Mouse (Mus musculus): Measurements from ENCODE around the gene Dscam. TPM values are rescaled to one million over a fixed set of nuclear protein-coding genes. Genes with fewer than 3 reads are reported as not detected.

Dscam gene
- polyA plus RNA-seq, 1 experiment, result 0.13 TPM

DNA sequence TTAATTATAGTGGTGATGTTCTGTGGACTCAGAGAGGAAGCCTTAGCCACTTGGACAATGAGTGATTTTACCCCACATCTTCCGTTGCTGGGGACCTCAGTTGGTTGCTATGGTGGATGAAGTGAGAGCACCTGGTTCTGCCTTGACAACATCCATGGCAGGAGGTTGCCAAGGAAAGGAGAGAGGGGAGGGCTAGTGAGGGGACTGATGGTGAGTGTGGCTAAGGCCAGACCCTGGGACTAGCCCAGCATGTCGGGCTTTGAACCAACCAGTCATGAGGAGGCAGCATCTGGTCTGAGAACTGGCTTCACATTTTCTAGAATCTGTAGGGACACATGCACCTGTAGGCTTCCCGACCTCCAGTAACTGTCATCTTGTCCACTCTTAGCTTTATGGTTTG, 439.7 kb downstream of the Dscam start:
- H3K9me3 ChIP-seq (replicated peaks; ENCODE audit: control insufficient read depth, insufficient read depth, low read length, poor library complexity, severe bottlenecking), result no peaks in the 10 kb centered on the region
- H3K36me3 ChIP-seq (ENCODE audit: control insufficient read depth, insufficient read depth, low read length, poor library complexity, severe bottlenecking), result no peaks in the 10 kb centered on the region
- no peak overlapping the region for H3K4me3 ChIP-seq (ENCODE audit: low read depth, low read length)
- H3K27ac ChIP-seq (ENCODE audit: insufficient read depth, low read length), result no peak overlapping the region
- no peaks in the 10 kb centered on the region for H3K4me1 ChIP-seq (ENCODE audit: control insufficient read depth, insufficient read depth, low read length)
- H3K27me3 ChIP-seq (ENCODE audit: control insufficient read depth, insufficient read depth, low read length, poor library complexity, severe bottlenecking), result no peaks in the 10 kb centered on the region
- TF ChIP-seq POLR2A (IDR thresholded peaks at IDR 0.05; ENCODE audit: insufficient read depth, low read length), result no peak
- no peak for TF ChIP-seq EP300 (IDR thresholded peaks at IDR 0.05; ENCODE audit: insufficient read depth, low read depth, low read length)
- no peak for TF ChIP-seq CTCF (IDR thresholded peaks at IDR 0.05; ENCODE audit: low read depth, low read length)
- H3K9ac ChIP-seq (ENCODE audit: low read depth, poor library complexity, severe bottlenecking), result no peak overlapping the region

DNA sequence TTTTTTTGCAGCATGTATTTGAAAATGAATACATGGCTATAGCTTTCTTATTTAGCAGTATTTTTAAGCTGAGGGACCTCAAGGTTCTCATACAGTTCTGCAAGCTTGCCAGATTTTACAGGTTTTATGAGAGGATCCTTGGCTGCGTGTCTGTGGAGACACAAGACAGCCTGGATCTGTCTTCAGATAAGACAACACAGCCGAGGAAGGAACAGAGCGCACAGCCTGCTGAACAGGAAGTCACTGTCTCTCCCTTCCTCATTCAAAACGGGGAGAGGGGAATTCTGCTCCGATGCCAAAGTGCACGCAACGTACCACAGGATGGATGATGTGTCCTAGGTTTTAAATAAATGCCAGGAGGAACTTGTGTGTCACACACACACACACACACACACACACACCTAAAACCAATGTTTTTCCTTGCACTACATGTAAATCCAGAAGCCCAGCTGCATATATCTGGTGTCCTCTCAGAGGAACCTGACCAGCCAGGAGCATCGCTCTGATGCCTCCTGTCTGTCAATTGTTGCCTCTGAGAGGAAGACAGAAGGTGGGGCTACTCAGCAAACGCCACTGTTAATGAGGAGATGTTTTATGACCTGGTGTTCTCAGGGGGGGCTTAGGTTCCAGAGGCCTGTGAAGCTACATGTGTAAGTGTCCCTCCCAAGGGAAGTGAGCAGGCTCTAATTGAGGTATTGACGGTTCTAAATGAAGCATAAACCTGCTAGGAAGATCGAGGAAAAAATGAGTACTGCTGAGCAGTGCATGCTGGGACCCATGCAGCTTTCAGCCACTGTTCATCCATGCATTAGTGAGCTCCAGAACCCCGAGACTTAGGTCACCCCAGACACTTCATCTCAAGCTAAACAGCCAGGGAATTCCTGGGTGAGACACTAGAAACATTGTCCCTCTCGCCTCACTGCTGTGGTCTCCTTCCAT, 442.4 kb downstream of the Dscam start:
- Histone ChIP-seq H3K4me1 (ENCODE audit: control insufficient read depth, insufficient read depth, low read length) (no peaks in the 10 kb centered on the region), H3K27me3 (ENCODE audit: control insufficient read depth, insufficient read depth, low read length, poor library complexity, severe bottlenecking) (no peaks in the 10 kb centered on the region), H3K27ac (ENCODE audit: insufficient read depth, low read length) (no peak overlapping the region), H3K36me3 (ENCODE audit: control insufficient read depth, insufficient read depth, low read length, poor library complexity, severe bottlenecking) (no peaks in the 10 kb centered on the region), H3K4me3 (ENCODE audit: low read depth, low read length) (no peak overlapping the region), H3K9ac (ENCODE audit: low read depth, poor library complexity, severe bottlenecking) (no peak overlapping the region), H3K9me3 (replicated peaks; ENCODE audit: control insufficient read depth, insufficient read depth, low read length, poor library complexity, severe bottlenecking) (no peaks in the 10 kb centered on the region)
- no peak for TF ChIP-seq CTCF (IDR thresholded peaks at IDR 0.05; ENCODE audit: low read depth, low read length)
- TF ChIP-seq EP300 (IDR thresholded peaks at IDR 0.05; ENCODE audit: insufficient read depth, low read depth, low read length), result no peak
- TF ChIP-seq POLR2A (IDR thresholded peaks at IDR 0.05; ENCODE audit: insufficient read depth, low read length), result no peak

DNA sequence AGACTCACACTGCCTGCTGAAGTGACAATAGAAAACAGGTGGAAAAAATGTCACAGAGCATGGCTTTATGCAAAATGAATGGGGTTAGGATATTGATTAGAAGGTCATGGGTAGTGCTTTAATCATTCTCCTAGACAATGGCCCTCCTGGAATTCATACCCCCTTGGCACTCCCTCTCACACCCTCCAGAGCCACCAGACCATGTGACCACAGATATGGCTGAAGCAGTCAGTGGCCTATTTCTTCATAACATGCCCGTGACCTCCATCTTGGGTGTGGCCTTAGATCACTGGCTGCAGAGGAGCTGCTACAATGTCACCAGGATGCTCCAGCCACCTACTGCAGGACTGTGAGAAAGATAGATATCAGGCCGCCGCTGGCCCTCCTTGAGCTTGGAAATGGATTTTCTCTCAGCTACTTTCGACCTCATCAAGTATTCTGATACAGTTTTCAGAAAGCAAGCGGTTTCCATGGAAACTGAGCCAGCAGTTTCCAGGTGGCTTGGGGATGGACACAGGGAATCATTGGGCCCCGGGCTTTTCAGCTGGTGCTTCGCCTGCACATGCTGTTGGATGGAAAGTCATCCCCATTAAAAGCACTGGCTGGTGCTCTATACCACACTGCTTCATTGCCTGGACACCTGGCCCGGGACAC, 445.4 kb downstream of the Dscam start:
- Histone ChIP-seq H3K36me3 (ENCODE audit: control insufficient read depth, insufficient read depth, low read length, poor library complexity, severe bottlenecking) (no peaks in the 10 kb centered on the region), H3K27me3 (ENCODE audit: control insufficient read depth, insufficient read depth, low read length, poor library complexity, severe bottlenecking) (no peaks in the 10 kb centered on the region), H3K27ac (ENCODE audit: insufficient read depth, low read length) (no peak overlapping the region), H3K4me3 (ENCODE audit: low read depth, low read length) (no peak overlapping the region), H3K9ac (ENCODE audit: low read depth, poor library complexity, severe bottlenecking) (no peak overlapping the region), H3K9me3 (replicated peaks; ENCODE audit: control insufficient read depth, insufficient read depth, low read length, poor library complexity, severe bottlenecking) (no peaks in the 10 kb centered on the region), H3K4me1 (ENCODE audit: control insufficient read depth, insufficient read depth, low read length) (no peaks in the 10 kb centered on the region)
- TF ChIP-seq EP300 (IDR thresholded peaks at IDR 0.05; ENCODE audit: insufficient read depth, low read depth, low read length) (no peak), CTCF (IDR thresholded peaks at IDR 0.05; ENCODE audit: low read depth, low read length) (no peak), POLR2A (IDR thresholded peaks at IDR 0.05; ENCODE audit: insufficient read depth, low read length) (no peak)

DNA sequence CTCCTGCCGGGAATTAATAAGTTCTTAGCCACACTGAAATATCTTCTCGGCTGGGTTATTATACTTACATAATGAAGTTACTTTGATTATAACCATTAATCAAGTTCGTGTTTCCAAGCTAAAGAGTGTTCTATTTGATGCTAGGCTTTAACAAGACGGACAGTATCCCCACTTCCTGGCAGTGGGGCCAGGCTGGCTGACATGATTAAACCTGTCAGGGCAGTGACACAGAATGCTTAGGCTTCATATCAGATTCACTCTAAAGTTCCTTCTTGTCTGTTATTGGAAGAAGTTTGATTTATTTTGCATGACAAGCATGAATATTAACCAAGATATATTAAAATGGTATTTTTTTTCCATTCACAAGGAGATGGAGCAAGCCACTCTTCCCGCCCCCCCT, 446.0 kb downstream of the Dscam start:
- no peak for TF ChIP-seq CTCF (IDR thresholded peaks at IDR 0.05; ENCODE audit: low read depth, low read length)
- no peak for TF ChIP-seq POLR2A (IDR thresholded peaks at IDR 0.05; ENCODE audit: insufficient read depth, low read length)
- no peak overlapping the region for H3K9ac ChIP-seq (ENCODE audit: low read depth, poor library complexity, severe bottlenecking)

DNA sequence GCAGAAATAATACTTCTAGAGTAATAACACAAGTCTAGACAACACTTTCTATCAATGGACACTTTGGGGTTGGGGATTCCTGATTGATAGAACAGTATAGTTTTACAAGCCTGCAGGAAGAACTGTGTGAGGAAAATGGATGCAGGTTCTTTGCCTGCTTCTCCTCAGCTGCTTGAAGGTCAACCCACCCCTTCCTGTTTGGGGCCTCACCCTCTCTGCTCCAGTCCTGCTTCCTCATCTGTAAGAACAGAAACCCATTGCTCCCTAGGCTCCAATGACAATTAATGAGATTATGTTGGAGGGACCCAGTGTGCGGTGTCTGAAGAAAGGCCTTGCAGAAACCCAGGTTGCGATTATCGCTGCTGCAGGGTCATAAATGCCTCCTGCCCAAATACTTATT, 446.4 kb downstream of the Dscam start:
- Histone ChIP-seq H3K36me3 (ENCODE audit: control insufficient read depth, insufficient read depth, low read length, poor library complexity, severe bottlenecking) (no peaks in the 10 kb centered on the region), H3K27ac (ENCODE audit: insufficient read depth, low read length) (no peak overlapping the region), H3K9ac (ENCODE audit: low read depth, poor library complexity, severe bottlenecking) (no peak overlapping the region), H3K4me1 (ENCODE audit: control insufficient read depth, insufficient read depth, low read length) (no peaks in the 10 kb centered on the region), H3K27me3 (ENCODE audit: control insufficient read depth, insufficient read depth, low read length, poor library complexity, severe bottlenecking) (no peaks in the 10 kb centered on the region), H3K4me3 (ENCODE audit: low read depth, low read length) (no peak overlapping the region), H3K9me3 (replicated peaks; ENCODE audit: control insufficient read depth, insufficient read depth, low read length, poor library complexity, severe bottlenecking) (no peaks in the 10 kb centered on the region)
- TF ChIP-seq EP300 (IDR thresholded peaks at IDR 0.05; ENCODE audit: insufficient read depth, low read depth, low read length) (no peak), POLR2A (IDR thresholded peaks at IDR 0.05; ENCODE audit: insufficient read depth, low read length) (no peak), CTCF (IDR thresholded peaks at IDR 0.05; ENCODE audit: low read depth, low read length) (no peak)

More for the DNA sequence above, 446.0 kb downstream of the Dscam start:
- Histone ChIP-seq H3K36me3 (ENCODE audit: control insufficient read depth, insufficient read depth, low read length, poor library complexity, severe bottlenecking) (no peaks in the 10 kb centered on the region), H3K9me3 (replicated peaks; ENCODE audit: control insufficient read depth, insufficient read depth, low read length, poor library complexity, severe bottlenecking) (no peaks in the 10 kb centered on the region), H3K4me3 (ENCODE audit: low read depth, low read length) (no peak overlapping the region), H3K4me1 (ENCODE audit: control insufficient read depth, insufficient read depth, low read length) (no peaks in the 10 kb centered on the region), H3K27me3 (ENCODE audit: control insufficient read depth, insufficient read depth, low read length, poor library complexity, severe bottlenecking) (no peaks in the 10 kb centered on the region), H3K27ac (ENCODE audit: insufficient read depth, low read length) (no peak overlapping the region)
